Mouse (Mus musculus): Measurements from ENCODE around the gene B230217C12Rik.

DNA sequence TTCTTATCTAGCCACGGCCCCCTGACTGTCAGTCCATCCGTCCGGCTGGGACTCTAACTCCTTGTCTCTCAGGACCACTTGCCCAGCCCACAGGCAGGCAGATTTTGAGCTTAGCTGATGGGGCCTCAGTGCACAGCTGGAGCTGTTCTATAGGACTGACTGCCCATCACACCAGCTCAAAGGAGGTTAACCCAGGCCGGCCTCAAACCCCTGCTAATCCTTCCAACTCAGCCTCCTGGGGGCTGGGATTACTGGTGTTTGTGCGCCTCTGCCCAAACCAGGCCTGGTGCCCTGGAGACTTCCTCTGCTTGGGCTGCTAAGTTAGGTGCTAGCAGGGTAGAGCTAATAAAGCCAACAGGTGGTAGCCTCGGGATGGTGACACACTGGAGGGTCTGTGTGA, 22.6 kb upstream of the B230217C12Rik start:
- no peak for TF ChIP-seq CTCF (IDR thresholded peaks at IDR 0.05; ENCODE audit: insufficient read depth, low read depth, low read length)
- no peak for TF ChIP-seq POLR2A (IDR thresholded peaks at IDR 0.05; ENCODE audit: insufficient read depth, low read depth, low read length)

Measured in olfactory bulb, adult 2 months (tissue).